Mouse (Mus musculus): ENCODE data around the gene Nek11. TPM values are rescaled to one million over a fixed set of nuclear protein-coding genes. Genes with fewer than 3 reads are reported as not detected.
A peak's percentile ranks its signal among the peaks of the same experiment; 100 is the strongest.

Nek11 gene
- under 1 TPM in 1 of 2 experiments, not detected in 1; 0.14 TPM for total RNA-seq (2021)
- long read RNA-seq, experiment 1 = 0 reads
- long read RNA-seq, experiment 2, partial matches to known transcripts = 0 of 1 reads
- long read RNA-seq, experiment 2, other reads (novel, unspliced or antisense) = 1 of 1 reads

DNA sequence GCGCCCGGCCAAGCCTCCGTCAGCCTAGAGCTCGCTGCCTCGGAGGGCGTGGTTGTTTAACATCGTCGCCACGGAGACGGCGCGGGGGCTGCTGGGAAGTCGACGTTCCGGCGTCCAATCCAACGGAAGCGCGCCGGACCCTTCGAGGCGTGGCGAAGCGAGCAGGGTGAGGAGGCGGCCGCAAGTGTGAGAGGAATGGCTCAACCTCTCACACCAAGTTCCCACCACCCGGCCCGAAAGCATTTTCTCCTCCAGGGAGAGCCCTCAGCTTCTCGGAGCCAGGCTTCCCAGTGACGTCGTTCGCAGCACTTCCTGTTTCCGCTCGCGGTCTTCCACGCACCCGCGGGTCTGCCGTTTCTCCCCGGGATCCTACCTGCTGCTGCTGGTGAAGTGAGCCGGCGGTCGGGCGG lies at the start of gene Nek11, which contains the start of gene Aste1:
Gene Nek11, minus strand, starts transcription at position 307 of the 410 bp plus-strand sequence.
Gene Aste1, plus strand, starts transcription at position 175 of the 410 bp plus-strand sequence.
- DNase-seq = peak; percentile 94

DNA sequence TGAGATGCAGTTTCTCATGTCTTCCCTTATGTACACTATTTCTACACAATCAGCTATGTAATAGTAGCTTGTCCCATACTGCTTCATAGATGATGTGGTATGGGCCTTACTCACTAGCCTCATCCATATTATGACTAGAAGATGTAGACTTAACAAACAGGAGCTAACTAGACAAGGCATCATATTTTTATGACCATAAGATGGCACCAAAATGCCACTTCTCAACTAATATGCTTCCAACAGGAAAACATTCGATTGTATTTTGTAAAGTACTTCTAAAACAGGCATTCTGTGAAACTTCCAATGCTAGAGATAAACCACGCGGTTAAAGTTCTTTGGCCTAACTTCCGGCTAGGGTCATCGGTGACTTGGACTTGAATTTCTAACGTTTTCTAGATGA lies 13.2 kb upstream of the Nek11 start:
- DNase-seq = no peak

DNA sequence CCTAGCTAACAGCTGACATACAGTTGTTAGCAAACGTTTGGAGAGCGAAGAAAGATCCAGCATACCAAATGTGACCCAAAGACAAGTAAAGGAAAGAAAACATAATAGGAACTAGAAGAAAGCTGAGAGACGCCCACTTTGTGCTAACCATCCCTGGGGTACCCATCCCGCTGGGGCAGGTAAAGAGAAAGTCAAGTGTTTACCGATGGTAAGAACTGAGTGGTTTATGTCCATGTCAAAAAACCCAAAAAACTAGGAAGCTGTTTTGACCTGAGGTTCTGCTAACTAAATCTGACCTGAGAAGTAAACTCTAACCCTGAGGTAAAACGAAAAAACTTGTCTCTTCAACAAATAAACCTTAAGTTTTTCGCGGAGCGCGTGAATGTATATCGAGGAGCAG lies 604 bp downstream of the Nek11 start:
- DNase-seq = no peak

DNA sequence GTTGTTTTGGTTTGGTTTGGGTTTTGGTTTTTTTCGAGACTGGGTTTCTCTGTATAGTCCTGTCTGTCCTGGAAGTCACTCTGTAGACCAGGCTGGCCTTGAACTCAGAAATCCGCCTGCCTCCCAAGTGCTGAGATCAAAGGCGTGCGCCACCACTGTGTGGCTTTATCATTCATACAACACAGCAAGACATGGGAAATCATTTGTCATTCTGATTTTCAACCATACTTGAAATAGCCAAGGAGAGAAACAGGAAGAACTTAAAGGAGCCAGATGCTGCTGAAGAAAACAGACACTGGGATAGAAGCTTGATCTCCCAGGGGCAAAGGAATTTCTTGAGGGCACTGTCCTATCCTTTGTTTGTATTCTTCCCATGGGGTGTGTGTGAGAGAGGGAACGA lies 4.7 kb downstream of the Nek11 start:
- no peak for DNase-seq

DNA sequence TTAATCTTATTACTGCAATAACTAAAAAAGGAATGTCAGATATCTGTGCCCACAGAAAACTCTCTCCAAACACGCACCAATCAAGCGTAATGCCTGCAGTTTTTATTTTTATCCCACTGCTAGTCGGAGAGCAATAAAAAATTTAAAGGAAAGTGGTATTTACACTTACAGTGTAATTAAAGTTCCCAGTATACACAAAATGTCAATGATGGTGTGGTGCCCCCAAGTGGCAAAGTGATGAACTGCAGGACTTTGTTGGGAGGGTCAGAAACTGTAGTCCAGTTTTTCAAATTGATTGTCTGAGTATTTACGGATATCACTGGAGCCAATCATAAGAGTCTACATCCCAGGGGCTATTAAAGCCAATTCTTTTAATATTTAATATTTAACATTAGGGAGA lies 6.0 kb downstream of the Nek11 start:
- DNase-seq = peak; percentile 81

DNA sequence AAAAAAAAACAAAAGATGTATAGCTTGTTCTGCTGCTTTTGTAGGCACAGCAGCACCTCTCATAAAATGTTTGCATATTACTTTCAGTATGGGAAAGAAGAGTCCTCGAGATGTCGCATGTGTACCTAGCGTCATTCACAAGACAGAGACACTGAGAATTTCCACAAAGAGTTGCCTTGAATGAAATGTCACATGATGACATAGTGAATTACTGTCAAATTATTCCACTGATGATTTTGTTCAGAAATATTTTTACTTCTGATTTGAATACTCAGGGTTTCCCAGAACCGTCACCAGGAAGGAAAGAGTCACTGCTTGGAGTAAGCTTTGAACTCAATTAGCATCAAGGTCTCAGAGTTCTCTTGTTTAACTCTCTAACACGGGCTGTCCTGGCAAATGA lies 7.9 kb downstream of the Nek11 start:
- DNase-seq = no peak

DNA sequence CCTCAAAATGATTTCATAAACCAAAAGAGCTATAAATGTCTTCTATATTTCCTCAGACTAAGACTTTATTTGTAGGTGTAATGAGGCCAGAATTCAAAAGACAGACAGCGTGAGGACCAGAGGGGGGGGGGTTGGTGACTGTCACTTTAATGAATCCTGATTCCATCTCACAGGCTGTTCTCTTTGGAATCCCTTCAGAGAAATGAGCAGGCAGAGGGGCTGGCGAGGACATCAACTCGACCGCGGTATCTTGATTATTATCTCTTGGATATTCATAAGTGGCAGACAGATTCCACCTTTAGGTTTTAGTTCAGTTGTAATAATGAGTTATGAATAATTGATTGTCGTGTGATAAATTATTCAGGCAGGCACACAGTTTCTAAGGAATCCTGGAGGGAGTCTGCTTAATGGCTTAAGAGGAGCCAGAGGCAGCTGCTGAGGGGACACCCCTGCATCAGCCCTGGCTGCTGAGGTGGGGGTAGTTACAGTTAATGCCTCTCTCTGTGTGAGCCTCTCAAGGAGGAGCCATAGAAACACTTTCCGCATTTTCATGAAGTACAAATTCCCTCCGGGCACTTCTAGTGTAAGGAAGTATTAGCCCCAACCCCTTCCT lies 15.7 kb downstream of the Nek11 start:
- DNase-seq = no peak

DNA sequence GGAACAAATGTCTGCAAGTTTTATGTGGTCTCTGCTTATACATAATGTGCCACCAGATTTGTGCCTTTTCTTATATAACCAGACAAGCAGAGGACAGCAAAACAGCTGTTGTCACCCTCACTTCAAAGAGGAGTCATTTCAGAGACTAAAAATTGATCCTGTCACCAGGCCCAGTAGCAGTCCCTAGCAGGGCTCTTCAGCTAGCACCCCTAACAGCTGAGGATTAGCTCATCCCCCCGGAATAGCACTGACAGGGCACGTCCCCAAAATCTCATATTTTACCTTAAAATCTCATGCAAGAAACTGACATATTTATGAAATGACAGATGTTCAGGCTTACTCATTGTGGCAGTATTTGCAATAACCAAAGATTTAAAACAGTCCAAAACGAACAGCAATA lies 17.7 kb downstream of the Nek11 start:
- no peak for DNase-seq

DNA sequence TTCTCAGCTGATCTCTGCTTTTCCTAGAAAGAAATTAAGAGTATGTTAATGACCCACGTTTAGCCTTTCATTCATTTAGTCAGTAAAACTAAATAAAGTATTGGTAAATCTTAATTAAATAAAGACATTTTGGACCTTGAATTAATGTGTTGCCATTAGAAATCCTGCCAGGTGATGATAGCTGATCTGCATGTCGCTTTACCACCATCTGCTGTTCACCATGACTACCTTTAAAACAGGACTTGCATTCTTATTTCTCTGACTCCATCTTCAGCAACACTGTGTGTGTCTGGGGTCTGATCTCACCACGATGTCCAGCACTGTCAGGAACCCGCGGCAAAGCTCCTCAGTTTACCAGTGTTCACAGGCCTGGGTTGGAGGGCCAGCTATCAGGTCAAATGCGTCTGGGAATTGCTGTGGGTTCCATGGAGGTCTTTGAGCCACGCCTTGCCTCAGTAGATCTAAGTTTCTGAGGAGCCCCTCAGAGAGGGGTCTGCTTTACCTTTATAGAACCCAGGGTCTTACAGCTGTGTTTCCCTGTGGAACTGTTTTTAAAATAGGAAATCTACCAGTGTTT lies 18.3 kb downstream of the Nek11 start:
- no peak for DNase-seq

DNA sequence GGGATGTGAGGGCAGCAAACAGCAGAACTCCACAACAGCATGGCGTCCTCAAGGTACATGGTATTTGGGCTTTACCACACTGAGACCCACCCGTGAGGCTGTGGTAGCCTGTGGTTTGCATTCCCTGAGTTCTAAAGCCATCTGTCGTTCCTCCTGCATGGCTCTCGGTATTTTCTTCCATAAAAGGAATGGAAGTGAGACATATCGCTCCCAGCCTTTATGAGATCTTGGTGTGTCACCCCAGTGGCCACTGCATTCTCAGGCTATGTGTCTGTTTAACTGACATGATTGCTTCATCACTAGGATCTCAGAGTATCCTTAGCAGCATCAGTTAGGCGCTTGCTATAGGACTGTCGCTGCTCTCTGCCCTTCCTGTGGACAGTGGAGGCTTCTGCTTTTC lies 18.9 kb downstream of the Nek11 start:
- DNase-seq = no peak

DNA sequence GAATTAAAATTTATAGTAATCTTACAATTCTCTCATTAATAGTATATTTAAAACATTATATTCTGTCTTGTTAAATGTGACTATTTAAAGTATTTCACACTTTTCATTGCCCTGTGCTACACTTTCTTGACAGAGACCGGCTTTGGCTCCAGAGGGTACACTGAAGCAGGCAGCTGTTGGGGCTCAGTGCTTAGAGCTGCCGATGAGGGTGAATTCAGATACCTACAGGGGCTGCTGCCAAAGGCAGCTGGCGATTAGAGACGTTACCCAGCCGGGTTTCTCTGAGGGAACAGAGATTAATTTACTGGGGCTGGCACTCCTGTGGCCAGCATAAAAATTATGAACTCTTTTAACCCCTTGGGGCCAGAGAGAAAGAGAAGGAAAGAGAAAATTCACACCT lies 21.0 kb downstream of the Nek11 start:
- peak; percentile 11 for DNase-seq

DNA sequence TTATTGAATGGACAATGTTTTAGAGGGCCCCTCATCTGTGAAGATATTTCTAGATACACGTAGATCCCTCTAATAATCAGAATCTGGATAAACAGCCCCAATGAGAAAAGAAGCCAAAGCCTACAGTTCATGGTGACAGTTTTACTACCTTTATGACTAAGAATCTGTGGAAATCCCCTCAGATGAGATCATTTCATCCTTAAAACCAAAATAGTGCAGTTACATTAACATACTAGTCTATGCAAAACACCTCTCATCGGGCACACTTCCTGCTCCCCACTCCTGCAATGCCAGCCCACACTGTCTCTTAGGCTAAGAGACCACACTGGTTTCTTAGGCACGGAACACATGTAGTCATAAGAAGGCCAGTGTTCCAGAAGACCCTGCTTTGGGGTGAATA lies 26.7 kb downstream of the Nek11 start:
- no peak for DNase-seq

DNA sequence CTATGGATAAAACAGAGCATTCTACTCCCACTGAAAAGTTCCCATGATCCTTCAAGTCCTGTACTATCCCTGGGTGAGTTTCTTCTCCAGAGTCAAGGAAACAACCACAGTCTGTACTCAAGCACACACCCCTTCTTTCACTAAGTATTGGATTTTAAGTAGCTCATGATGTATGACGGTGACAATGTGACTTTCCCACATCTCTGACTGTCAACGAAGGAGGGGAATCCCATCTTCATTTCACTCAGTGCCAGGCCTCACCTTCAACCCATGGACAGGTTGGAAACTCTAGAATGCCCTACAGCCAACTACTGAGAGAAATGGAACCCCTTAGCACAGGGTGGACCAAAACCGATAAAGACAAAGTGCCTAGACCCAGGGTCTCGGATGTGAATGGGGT lies 29.1 kb downstream of the Nek11 start:
- no peak for DNase-seq

DNA sequence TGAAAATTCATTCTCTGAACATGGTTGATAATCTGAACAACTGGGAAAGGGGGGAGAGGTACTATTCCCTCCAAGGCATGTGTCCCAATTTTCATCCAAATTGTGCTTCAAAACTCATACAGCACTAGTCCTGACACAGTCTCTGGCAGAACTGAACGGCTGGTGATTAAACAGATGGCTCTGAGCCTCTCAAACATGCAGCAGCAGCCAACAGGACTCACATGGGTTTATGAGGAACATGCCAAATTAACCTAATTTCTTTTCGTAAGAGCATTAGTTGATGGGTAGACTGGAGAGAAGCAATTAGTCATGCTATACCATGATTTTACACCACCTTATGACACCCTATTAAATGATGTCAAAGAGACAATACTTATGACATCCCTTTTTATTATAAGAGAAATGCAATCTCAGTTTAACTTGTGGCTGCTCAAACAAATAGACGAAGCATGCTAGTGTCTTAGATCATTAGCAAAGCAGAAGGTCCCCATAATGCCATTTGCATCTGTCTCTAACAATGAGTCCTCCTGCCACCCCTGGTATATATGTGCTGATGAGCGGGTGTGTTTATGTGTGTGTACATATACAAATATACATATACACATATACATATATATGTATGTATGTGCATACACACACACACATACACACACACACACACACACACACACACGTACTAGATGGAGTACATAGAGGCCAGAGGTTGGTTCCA lies 31.6 kb downstream of the Nek11 start:
- no peak for DNase-seq

DNA sequence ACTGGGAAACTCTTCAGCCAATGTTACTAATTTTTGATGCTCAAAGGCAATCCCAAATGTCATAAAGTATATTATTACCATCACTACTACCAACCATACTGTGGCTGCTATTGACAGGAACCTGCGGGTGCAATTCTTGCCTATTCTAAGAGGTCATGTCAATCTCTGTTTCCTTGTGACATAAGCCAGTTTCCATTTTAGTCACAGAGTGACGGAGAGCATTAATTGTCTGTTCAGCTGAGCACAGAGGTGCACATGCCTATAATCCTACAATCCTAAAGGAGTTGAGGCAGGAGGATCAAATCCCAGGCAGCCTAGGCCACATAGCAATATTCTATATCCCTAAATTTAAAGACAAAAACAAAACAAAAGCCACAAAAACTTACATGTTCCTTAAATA lies 33.1 kb downstream of the Nek11 start:
- DNase-seq = no peak

DNA sequence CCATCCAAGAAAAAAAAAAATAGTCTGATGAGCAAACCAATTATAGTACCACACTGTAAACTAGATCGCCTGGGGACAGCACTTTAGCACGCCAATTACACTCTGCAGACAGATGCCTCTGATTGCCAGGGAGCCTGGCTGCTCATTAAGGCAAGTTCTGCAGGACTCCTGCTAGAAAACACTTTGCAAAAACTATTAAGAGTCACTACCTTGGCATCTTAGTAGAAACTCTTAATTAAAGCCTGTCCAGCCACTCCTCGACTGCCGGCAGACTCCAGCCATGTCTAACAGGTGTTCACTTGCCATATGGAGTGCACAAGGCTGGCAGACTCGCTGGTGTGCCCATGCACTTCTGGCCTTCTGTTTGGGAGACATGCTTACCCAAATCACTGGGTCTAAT lies 46.3 kb downstream of the Nek11 start:
- DNase-seq = no peak

DNA sequence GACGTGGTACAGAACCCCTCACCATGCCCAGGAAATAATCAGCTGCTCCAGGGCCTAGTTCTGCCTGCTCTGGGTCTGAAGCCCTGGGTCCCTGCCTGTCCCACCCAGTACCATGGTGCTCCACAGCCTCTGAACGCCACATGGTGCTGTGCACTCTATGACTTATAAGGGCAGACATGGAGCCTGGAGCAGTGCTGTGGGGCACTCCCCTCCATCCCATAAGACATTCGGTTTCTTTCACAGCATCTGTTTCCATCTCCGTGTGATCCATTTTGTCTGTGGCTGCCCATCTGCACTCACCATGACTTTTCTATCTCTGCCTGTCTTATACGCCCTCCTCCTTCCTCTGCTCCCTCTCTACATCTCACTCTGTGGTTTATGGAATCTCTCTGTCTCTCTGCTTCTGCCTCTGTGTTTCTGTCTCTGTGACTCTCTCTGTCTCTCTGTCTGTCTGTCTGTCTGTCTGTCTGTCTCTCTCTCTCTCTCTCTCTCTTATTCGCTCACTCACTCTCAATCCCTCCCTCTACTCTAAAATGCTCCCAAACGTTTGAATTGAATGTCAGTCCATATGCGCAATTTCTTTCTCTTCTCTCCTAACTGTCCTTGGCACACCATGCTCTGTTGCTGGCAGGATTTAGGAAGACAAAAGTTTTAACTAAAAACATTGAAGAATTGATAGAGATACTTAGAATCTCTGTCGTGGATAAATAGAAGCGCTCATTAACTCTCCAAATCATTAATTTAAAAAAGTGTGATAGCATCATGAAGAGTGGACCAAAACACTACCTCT lies 46.9 kb downstream of the Nek11 start:
- no peak for DNase-seq

DNA sequence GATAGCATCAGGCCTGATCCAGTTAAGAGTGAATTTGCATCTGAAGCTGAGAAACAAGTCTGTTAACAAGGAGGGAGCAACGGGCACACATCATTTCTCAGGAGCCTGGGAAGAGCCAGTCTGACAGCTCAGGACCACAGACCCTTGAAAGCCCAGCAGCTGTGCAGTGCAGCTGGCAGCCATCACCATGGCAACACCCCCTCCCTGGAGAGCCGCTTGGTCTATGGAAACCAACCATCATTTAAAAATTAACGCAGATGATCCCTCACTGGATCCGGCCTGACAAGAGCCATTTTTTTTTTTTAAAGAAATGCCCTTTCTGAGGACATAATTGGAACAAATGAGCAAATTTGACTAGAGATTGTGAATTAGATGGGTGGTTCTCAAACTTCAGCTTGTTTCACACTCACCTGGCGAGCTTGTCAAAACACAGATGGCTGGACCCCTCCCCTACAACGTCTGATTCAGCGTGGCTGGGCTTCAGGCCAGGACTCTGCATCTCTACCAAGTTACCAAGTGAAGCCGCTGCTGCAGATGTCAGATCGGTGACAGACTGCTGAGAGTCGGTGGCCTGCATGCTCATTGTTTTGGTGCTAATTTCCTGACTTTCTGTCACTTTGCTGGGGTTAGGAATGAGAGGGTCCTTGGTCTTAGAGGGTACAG lies 52.2 kb downstream of the Nek11 start:
- no peak for DNase-seq

DNA sequence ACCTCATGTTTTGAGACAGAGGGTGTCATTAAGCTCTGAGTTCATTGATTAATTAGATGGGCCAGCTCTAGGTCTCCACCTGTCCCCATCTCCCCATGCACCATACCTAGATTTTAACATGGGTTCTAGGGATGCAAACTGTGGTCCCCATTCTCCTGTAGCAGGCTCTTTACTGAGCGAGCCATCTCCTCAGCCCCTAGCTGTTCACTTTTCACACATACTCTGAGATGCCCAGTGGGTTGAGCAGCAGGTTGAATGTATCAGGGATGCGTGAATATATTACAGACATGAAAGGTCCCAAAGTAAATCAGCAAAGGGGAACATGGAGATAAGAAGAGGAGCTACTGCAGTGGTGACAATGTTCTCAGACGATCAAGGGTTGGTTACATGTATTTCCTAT lies 52.8 kb downstream of the Nek11 start:
- no peak for DNase-seq

DNA sequence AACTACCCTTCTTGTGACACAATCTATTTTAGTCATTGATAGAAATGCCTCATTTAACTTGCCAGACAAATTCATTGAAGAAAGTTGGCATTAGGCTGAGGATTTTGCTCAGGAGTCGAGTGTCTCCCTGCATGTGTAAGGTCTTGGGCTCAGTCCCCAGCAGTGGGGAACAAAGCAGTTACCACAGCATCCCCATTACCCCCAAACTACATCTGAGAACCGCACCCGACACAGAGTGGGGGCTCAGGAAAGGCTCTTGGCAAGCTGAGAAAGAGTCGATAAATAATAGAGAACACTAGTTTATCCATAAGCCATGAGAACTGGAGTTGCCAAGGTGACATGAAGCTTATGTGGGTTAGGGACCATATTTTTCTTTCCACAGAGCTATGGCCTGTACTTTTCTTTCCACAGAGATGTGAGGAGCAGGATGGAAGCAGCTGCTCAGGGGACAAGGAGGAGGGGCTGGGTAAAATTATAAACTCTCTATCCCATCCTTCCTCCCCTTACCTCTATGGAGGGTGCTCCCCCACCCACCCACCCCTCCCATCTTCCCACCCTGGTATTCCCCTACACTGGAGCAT lies 62.8 kb downstream of the Nek11 start:
- DNase-seq = no peak

DNA sequence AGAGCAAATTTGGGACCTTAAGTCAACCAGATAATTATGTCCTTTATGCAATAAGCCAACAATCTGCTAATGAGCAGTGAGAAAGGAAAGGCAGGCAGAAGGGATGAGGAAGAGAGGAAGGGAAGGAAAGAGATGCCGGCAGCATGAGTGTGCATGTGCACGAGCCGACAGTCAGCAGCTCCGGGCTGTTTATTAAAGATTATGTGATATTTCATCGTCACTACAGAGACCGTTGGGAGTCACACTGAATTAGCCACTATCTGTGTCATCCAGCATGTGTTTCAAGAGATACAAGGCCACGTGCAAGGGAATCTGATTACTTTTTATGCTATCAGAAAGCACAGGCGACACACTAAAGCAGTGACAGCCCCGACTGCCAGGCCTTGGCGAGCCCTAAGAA lies 73.5 kb downstream of the Nek11 start:
- no peak for DNase-seq

DNA sequence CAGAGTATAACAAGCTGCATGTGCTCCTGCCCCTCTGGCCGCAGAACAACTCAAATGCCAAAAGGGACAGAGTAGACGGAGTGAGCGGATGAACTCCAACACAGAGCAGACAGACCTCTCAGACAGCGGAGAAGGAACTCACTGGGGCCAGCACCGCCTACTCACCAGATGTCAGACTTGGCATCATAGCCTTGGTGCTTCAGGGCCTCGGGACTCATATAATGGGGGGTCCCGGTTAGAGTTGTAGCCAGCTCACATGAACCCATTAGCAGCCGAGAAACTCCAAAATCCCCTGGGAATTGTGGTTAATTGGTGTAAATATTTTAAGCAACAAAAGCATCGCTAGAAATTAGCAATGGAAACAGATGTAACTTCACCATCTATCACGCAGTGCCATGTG lies 82.1 kb downstream of the Nek11 start:
- DNase-seq = no peak

Measured in gastrocnemius, postnatal 10 days (tissue).